Mouse (Mus musculus) c-Kit-positive CD71-positive TER-119-negative erythroid progenitor cells, embryonic 14.5 days (primary cell): ENCODE data around the gene Dlg2.

Experiments
- DNase-seq: peaks from one replicate; pipeline ENCODE4 v3.0.0-alpha.2; 2013; ENCODE audit warnings: low read depth

The Dlg2 gene

DNA sequence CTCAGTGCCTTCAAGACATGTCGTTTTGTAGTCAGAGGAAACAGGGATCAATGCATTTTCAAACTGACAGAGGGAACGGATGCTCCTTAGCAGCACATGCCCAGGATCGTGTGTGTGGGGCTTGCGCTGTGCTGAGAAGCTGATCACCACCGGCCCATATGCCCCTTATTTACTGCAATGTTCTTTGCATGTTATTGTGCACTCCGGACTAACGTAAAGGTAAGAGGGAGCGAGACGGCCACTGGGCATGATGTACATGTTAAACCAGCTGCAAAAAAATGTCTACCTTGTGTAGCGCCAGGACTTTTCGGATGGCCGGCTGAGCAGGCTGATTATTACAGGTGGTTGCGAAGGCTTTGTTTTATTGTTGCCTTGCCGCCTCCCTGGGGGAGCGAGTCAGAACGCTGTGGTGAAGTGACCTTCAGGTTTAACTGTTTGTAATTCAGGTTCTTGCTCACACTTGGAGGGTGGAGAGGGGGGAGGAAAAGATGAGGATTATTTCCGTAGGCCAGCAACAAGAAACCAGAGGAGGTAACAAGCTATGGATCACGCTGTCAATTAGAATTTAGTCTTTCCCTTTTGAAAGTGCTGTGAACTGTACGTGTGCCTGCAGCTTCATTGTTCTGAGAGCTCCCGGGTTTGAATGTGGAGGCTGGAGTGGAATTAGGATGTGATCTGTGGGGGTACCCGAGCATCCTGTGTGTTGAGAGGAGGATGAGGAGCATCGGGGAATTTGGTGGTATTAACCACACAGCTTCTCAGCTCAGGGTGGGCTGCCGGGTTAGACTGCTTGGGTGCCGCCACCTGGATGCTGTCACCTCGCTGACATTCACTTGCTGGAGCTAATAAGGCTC is 614.6 kb downstream of the Dlg2 start:
- DNase-seq: no peak

DNA sequence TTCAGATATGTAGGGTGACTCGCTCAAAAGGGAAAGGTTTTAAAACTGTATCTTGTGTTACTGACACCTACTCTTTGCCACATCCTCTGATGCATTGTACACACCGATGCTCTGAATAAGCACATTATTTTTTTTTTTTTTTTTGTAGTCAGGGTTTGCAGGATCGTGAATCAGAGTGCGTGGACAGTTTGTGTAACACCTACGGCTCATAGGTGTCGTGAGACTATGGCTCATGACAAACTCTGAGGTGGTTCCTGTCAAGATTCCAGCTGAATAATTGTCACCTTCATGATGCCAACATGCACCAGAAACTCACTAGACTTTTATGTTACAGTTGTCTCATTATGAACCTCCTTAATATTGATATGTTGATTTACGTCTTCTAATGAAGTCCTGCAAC is 620.0 kb downstream of the Dlg2 start:
- no peak for DNase-seq

DNA sequence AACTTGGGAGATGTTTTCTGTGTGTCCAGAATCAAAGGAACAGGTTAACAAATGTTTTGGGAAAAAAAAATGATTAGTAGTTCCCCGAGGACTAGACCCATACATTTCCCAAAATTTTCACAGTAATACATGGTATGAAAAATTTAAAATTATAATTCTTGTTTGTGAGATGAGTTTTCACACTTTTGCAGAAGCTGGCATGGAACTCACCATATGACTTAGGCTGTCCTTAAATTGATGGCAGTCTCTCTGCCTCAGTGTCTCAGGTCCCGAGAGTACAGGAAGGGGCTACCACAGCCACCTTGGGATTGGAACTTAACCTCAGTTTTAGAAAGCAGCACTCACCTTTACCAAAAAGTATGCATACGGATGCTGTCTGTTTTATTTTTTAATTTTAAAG is 622.0 kb downstream of the Dlg2 start:
- DNase-seq: no peak

DNA sequence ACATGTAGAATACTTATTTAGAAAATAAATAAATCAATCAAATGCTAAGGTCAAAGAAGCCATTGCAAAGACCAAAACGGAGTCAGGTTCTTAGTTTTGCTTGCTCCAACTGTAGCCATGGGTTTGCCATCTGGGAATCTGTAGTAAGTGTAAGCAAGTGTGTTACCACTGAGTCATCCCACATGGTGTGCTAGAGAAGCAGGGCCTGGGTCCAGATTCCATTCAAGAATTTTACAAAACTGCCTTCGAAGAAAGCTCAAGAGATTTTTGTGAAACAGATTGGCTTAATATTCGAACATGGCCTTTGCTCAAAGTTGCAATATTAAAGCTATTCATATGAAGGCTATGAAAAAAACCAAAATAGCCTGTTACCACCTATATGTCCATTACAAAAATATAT is 633.1 kb downstream of the Dlg2 start:
- DNase-seq: no peak

DNA sequence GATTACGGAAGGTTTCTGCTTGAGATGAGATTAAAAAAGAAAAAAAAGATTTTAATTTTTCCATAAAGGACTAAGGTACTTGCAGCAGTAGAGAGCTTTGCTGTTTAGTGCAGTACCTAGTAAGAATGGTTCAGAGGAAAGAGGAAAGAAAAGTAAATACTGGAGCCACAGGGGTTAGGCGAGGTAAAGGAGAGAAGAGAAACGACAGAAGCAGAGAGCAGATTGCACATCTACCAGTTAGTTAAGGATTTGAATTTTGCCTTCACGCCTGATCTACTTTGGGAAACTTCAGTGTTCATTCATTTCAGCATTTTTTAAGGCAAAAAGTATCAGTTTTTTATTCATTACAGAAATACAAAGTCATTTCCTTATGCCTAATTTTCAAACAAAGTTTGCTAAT is 655.7 kb downstream of the Dlg2 start:
- DNase-seq: no peak

DNA sequence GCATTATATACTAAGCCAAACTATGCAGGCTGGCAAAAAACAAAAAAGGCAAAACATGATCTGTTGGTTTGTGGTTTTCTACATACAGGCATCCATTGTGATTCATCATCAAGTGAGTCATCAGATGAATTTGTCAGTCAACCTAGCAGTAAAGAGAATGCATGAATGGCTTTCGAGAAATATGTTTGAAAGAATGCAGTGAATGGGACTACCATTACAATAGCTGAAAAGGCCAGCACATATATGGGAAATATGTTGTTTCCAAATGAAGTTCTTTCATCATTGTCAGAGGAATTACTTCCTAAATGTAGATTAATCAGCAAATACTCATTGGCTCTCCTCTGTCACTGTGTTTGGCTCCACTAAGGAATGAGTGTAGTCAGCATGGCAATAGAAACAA is 677.6 kb downstream of the Dlg2 start:
- DNase-seq: no peak

DNA sequence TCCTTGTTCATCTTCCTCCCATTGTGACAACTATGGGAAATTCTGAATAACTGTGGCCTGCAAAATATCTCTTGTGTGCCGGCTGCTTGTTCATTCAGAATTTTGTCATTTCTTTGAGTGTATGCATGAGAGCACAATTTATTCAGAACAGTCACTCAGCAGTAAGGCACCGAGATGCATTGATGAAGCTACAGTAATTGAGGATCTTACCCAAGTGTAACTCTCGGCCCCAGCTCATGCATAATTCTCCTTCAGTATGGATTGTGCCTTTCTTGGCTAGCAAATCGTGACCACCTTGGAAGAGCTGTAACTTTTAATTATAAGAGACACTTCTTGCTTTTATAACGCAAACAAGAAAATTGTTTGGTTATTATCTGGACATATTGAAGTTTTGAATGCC is 682.7 kb downstream of the Dlg2 start:
- DNase-seq: no peak

DNA sequence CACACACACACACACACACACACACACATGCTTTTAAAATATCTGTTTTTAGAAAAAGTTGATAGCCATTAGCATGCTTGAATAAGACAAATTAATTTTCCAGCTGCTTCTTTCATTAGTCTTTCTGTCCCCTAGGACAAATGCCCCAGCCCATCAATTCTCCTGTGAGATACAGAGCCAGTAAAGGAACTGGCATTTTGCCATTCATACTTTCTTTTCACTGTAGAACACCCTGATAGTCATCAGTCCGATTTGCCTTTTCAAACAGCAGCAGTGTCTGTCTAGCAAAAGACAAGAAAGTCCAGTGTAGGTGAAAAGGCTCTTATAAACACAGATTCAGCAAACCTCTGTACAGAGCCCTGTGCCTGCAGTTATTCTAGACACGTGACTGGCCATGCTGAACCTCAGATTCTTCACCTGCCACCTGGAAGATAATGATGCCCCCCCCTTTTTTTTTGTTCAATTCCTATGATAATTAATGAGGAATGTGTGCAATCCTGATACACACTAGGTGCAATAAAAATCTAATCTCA is 685.2 kb downstream of the Dlg2 start:
- no peak for DNase-seq

DNA sequence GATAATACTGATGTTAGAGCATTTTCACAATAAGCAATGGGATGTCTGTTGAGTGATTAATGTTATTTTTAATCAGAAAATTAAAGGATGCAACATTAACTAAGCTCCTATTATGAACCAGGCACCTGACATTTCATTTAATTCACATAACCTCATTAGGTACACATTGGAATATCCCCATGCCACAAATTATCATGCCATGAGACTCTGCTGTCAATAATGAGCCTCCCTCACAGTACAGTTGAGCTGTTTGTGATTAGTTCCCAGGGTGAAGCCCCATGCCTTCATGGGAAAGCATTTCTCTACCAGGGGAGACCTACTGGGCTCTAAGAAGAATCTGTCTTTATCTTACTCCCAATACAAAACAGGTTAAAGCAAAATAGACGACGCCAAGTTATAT is 697.1 kb downstream of the Dlg2 start:
- DNase-seq: no peak

DNA sequence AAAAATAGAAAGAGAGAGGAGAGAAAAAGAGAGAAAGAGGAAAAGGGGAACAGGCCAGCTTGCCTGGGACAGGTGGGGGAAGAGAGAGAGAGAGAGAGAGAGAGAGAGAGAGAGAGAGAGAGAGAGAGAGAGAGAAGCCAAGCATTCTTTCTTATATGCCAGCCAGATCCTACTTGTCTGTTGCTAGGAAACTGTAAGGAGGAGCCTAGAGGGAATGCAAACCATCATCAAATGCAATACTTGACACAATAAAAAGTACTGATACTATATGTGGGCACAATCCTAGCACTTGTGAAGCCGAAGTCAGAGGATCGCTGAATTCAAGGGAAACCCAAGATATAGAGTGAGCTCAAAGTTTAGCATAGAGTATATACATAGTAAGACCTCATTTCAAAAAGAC is 711.7 kb downstream of the Dlg2 start:
- no peak for DNase-seq

DNA sequence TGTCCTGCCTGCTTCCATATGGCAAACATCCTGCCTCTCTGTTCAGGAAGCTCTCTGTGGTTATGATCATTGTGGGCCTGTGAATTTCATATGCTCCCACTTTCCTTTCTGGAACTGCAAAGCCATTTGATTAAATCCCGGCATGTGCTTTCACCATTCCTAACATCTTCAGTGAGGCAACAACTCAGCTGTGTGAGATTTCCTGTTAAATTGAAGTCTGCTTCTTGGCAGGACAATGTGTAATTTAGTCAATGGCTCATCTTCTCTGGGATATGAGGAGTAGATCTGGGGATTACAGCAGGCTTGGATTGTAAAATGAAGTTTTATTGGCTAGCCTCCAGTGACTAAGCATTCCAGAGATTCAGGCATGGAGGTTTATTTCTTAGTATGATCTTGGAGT is 722.9 kb downstream of the Dlg2 start:
- DNase-seq: no peak

DNA sequence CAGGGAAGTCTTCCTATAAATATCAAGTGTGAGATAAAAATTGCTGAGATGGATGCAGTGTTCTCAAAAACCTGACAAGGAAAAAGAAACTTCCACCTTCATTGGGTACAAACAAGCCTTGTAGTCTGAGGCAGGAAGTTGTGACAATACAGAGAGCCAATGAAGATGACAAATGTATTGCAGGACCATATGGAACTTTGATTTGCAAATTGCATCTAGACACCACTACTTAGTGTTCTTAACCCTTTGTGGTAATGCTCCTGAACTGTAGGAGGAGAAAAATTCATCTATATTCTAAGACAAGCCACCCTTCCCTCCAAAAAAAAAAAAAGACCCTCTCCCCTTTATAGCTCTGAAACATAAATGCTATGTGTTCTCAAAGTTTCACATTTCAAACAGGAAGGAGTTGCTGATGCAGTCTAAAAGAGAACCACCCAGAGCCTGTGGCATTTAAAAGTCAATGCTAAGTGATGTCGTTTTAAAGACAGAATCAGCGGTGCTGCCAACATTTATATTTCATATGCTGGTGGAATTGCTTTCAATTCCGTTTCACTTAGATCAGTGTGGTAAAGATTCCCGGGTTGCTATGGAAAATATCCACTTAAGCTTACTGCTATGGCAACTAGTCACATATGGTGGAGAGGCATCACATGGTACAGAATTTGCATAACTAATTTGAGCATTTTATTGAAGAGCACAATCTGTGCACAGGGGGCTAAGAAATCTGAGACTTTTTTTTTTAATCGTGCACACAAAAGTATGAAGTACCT is 731.8 kb downstream of the Dlg2 start:
- no peak for DNase-seq

DNA sequence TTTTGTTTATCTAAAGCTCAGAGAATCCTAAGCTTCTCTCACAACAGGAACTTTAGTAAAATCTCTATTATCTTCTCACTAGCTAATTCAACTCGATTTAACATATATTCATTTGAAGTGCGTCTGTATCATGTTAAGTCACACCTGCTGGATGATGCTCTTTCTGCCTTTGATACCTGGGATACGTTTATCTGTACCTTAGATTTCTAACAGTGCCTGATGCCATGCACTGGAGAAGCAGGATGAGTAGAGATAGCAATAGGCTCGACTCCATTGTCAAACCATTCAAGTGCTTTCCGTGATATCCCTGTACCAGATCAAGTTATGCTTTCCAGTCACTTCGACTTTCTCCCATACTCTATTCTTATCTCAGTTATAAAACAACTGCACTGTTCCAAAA is 732.5 kb downstream of the Dlg2 start:
- DNase-seq: no peak

DNA sequence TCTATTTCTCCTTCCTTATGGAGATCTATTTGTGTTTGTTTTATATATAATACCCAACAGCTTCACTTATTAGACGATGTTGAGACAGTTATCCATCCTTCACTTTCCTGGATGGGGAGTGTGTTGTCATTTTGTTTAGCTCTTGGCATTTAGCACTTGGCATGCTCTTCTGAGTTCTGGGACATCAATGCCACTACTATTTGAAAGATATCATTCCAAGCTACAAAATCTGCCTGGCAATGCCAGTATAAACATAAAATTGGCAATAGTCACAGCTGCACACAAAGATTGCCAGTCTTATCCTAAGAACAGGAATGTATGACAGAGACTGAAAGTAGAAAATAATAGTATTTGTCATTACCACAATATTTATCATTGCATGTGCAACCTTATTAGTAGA is 735.8 kb downstream of the Dlg2 start:
- DNase-seq: no peak

DNA sequence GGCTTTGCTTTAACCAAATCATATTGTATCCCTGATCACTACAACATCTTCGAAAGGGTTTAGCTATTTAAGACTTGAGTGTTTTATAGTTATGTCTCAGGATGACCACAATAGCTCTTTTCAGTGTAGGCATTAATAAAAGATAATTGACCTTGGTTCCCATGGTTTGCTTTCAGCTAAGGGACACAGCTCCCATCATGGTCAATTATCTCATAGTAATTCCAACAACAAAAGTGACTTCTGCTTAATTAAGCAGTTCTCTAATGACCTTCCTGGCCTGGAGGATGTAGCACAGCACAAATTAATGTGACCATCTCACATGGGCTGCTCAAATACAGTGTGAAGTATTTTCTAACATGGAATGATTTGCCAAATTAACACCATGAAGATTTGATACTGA is 738.4 kb downstream of the Dlg2 start:
- no peak for DNase-seq

DNA sequence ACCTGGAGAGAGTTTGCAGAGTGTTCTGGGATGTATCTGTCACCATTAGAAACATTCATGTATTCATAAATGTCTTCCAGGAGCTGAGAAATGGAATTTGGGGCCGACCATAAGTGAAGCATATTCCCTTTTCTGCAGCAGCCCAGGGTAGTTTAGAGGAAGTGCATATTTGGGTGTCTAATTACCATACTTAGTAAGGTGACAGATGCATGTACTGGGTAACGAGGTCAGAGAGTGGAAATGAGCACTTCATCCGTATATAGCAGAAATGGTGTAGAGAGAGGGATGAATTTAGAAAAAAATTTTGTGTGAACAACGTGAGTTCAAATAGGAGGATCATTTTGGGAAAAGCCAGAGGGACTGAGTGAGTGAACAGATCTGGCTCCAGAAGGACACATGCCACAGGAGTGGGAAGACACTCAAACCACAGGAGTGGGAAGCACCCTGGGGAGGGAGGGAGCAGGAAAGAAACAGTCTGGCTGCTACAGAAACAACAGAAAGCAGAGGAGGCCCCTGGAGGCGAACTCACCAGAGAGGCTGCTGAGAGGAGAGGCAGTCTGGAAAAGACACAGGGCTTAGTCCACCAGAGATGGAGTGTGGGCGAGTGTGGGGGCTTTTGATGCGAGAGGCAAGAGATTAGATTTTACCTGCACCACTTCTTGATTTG is 742.0 kb downstream of the Dlg2 start:
- DNase-seq: no peak

DNA sequence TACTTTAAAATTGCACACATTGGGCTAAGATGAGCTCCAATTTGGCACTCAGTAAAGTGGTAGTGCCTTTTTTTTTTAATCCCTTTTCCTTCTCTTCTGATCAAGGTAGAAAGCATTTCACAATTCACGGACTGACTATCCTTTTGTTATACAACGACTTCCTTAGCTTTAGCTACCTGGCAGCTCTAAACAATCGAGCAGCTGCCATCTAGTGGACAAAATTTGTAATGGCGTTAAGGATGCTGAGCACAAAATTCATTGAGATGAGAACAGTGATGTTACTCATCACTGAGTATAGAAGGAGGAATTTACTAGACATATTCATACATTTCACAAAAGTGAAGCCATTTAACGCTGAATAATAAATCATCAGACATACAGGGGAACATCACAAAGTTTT is 750.0 kb downstream of the Dlg2 start:
- DNase-seq: peak; percentile 29

DNA sequence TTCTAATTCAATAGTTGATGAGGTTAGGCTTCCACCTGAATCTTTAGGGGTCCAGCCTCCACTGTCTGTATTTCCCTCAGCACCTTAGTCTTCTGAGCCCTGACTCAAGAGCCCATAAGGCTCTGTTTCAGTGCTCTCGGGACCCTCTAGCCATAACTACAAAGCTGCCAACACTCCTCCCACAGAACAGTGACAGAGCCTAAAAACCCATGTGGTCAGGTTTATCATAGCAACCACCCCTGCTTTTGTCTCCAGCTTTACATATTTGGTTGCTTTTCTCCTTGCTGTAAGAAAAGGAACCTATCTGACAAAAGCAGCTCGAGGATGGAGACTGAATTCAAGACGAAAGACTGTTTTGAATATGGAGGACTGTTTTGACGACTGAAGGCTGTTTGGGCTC is 765.2 kb downstream of the Dlg2 start:
- DNase-seq: no peak

DNA sequence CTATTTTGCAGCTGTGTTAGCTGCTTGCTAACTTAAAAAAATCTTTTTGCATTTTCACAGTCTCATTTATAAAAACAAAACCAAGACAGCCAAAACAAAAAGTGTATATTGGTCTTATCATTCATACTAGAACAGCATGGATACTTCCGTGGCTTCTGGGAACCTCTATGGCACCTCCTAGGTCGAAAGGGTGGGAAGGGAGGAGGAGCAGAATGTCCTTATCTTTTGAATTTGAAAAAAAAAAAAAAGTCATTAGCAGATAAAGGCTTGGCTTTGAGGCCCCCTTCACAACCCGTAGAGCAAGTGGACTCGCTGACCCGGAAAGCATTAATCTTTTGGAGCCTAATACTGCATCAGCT is 785.2 kb downstream of the Dlg2 start:
- no peak for DNase-seq

DNA sequence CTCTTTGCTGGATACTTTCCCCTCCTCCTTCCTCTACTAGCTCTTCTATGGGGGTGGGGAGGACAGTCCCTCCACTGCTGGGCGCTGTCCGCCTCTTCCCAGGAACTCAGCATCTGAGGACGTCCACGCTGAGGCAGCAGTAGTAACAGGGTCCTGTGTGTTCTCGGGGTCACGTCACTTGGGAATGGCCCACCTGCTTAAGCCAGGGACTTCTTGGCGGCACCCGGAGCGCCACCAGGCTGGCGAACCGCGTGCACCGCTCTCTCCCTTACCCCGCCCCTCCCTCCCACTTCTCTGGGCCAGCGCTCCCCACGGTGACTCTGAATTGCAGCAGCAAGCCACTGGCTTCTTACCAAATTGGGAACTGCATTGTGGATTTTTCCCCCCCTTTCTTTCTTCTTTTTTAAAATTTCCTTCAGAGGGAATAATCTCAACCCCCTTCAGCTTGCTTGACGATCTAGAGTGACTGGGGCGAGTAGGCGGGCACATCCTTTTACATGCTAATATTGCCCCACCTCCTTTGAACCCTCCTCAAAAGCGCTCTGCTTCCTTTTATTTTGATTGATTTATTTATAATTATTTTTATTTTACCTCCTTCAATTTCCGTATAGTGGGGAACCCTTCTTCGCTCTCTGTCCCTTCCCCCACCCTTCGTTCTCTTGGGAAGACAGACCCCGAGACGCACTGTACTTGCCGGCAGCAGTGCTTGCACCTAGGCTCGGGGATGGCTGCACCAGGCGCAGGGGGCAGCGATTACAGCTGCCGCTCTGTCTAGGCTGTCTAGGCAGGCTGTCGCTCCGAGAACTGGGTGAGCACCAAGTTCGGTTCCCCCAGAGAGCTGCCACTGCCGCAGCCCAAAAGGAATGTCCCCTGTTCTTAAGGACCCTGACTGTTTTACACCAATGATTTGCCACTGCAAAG is 785.8 kb downstream of the Dlg2 start:
- DNase-seq: no peak

DNA sequence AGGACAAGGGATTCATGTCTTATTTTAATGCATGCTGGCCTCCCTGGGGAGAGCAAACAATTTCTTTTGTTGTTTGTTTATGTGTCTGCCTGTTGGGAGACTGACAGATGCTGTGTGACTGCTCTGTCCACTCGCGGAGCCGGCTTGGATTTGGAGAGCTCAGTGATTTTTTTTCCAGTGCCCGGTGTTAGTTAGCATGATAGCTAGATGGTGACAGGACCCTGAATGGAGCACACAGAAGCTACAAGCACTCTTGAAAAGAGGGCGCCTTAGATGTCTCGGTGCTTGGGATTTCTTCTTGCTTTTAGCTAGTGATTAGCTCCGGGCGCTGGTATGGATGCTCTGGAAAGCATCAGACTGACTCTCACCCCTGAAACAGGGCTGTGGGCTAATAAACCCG is 786.5 kb downstream of the Dlg2 start:
- no peak for DNase-seq

DNA sequence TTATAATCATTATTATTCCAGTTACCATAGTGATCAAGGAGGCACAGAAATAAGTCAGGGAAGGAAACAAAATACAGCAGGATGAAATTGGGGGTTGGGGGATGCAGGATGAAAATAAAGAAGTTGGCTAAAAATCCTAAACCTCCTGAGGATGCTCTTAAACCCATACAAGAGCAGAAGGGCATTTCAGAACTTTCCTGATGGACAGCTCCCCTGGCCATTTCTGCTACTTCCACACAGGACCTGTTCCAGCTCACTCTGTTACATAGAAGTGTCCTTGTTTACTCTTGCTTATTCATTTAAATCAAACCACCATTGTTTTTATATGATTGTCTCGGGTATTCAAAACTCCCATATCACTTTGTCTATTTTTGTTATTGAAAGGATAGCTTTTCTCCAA is 791.3 kb downstream of the Dlg2 start:
- no peak for DNase-seq
